Mouse (Mus musculus): Measurements from ENCODE around the gene Slc25a33.
"Not testable (repeated sequence)": the region's sequence is repeated elsewhere in the genome, so short reads cannot be mapped to it uniquely, and the experiment has no call there.

Gene Slc25a33

DNA sequence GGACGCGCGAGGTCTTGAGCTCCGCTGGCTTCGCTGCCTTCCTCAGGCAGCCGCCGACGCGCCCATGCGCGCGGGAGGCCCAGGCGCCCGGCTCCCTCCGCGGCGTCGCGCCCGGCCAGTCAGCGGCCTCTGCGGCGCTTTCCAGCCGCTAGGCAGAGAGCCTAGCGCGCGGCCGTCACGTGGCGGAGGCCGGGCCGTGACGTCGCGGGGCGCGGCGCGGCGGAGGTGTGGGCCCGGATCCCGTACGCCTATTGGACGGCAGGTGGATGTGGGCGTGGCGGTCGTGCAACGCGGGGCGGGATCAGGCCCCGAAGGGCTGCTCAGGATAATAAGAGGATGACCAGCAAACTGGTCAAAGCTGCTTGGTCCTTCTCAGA lies at the start of gene Slc25a33:
Gene Slc25a33, minus strand, starts transcription at position 184 of the 377 bp plus-strand sequence.
- peak; percentile 92 for DNase-seq (ENCODE audit: low spot score)

- DNase-seq (ENCODE audit: low spot score), result no peak
Observed at GRCm38 (mm10) chr4:149822586-149823196, 48.6 kb upstream of the Slc25a33 start.

- DNase-seq (ENCODE audit: low spot score), result no peak
Observed at GRCm38 (mm10) chr4:149822126-149822525, 48.0 kb upstream of the Slc25a33 start.

DNA sequence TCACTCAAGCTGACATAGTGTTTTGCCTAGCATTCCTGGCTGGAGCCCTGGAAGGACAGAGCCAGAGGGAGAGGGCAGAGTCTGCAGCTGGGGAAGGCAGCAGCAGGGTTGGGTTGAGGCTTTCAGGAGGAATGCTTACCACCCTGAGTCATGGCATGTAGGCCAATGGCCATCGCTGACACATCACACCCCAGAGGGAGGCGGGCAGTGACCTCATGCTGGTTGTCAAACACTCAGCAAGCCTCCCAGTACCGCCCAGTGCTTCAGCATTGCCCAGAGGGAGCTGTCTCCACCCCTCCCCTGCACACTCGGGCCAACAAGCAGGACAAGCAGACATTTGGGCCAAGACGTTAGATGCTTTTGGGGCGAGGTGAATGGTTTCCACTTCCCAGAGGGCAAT lies 46.5 kb upstream of the Slc25a33 start:
- DNase-seq (ENCODE audit: low spot score), result no peak

DNA sequence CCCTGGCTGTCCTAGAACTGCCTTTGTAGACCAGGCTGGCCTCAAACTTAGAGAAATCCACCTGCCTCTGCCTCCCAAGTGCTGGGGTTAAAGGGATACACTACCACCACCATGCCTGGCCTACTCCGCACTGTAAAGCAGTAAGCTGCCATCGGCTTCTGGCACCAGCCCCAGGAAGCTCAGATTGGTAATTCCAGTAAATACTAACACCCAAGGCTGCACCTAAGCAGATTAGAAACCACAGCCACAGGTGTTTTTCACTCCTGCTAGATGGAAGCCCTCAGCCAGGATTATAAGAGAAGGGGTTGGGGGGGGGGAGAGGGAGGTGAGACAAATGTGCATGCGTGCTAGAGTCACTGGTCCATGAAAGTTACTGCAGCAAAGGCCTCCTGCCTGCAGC lies 45.1 kb upstream of the Slc25a33 start:
- DNase-seq (ENCODE audit: low spot score), result no peak

DNA sequence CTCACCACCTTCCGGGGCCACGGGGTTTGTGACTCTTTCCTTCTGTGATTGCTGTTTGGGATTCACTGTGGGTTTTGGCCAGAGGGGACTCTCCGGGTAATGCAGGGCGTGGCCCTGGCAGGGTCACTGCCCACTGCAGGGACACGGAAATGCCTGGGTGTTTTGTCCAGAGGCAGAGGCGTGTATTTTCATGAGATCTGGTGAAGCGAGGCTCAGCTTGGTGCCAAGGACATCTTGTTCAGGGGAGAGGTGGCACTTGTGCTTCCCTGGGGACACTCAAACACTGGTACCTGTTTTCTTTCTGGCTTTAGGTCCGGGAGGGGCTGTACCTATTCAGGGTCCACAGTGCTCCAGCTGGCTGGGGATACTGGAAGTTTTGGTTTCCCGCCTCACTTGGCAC lies 42.5 kb upstream of the Slc25a33 start:
- DNase-seq (ENCODE audit: low spot score), result no peak

GRCm38 (mm10) chr4:149815586-149815985 lies 41.5 kb upstream of the Slc25a33 start:
- no peak for DNase-seq (ENCODE audit: low spot score)

DNA sequence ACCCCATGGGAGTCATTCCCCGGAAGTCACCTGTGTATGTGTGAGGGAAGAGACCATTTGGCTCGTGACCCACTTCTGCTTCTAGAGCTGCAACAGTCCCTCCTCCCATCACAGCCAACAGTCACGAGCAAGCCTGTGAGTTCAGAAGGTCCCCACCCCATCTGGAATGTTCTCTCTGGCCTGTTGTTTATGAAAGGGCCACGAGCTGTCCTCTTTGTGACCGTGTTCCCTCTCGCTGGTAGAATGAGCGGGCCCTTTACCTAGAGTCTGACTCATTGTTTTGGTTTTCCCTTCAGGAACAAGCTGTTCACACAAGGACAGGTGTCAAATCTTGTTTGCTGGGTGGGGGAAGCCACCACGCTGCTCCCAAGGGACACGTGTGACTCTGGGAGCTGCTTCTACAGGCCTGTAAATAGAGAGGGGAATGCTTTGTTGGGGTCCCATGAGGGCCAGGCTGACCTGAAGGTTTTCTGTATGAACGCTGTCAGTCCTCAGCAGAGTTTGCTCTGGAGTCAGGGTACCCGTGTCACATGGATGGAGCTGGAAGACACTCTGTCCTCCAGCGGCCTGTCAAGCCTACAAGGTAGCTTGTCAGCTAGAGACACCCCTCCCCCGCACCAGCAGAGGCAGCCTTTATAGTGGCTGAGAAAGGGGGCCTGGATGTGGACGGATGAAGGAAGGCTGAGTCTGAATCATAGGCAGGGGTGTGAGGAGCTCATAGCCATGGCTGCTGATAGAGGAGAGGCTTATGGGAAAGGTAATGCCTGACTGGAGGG lies 39.5 kb upstream of the Slc25a33 start:
- DNase-seq (ENCODE audit: low spot score), result no peak

DNA sequence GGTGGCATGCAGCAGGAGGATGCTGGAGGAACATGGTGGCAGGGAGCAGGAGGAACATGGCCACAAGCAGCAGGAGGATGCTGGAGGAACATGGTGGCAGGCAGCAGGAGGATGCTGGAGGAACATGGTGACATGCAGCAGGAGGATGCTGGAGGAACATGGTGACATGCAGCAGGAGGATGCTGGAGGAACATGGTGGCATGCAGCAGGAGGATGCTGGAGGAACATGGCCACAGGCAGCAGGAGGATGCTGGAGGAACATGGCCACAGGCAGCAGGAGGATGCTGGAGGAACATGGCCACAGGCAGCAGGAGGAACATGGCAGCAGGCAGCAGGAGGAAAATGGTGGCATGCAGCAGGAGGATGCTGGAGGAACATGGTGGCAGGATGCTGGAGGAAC lies 36.3 kb upstream of the Slc25a33 start:
- not testable (repeated sequence) for DNase-seq (ENCODE audit: low spot score)

DNA sequence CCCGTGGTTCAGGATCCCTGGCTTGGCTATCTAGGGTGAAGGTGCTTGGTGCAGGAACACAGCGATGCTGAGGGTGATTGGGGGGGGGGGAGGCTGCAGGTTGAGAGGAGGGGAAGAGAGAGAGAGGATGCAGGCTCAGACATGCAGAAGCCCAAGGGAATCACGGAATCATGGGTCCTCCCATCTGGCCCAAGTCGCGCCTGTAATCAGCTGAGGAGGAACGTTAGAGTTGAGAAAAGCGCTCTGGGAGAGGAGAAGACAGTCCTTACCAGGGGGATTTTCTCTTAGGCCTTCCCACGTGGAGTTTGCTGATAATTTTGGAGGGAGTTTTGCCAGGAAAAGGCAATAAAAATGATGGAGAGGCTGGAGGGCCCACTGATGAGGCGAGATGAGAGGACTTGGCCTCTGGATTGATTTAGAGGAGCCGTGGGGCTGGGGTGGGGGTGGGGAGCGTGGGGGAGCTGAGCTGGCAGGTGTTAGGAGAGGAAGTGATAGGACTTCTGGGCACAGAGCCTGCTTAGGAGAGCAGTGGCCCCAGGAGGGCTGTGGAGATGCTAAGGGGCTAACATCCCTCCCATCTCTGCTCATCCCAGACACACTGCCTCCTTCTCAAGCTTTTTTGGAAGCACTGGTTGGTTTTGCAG lies 34.6 kb upstream of the Slc25a33 start:
- DNase-seq (ENCODE audit: low spot score), result no peak

DNA sequence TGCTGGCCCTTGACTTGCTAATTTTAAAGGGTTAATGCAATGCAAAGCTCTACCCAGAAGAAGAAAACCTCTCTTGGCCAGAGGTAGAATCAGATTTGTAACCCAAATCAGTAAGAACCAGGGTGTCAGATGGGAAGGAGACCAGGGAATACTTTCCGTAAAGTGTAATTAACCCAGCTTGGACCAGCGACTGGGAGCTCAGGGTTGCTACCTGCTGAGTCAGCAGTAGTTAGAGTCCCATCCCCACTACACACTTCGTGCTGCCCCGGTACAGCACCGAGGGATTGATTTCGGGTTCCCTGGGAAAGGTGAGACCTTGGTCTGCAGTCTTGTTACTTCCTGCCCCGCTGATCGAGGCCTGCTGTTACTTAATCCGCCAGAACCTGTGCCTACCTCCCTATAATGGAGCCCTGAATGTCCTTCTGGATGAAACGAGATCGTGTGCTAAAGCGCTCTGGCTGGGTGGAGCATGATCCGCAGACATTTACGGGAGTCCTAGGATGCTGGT lies 34.0 kb upstream of the Slc25a33 start:
- DNase-seq (ENCODE audit: low spot score), result no peak

- DNase-seq (ENCODE audit: low spot score), result peak; percentile 72
Observed at GRCm38 (mm10) chr4:149806699-149807381, 32.8 kb upstream of the Slc25a33 start.

DNA sequence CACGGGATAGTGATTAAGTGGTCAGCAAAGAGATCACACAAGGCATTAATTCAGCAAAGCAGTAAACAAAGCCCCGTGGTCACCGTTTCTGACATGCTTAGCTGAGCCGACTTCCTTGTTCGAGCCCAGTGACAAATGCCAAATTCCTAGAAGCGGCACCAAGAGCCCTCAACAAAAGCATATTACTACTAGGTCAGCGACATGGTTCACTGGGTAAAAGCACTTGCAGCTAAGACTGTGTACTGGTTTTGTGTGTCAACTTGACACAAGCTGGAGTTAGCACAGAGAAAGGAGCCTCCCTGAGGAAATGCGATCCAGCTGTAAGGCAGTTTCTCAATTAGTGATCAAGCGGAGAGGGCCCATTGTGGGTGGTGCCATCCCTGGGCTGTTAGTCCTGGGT lies 28.2 kb upstream of the Slc25a33 start:
- no peak for DNase-seq (ENCODE audit: low spot score)

- DNase-seq (ENCODE audit: low spot score), result no peak
Observed at GRCm38 (mm10) chr4:149800576-149800975, 26.5 kb upstream of the Slc25a33 start.

DNA sequence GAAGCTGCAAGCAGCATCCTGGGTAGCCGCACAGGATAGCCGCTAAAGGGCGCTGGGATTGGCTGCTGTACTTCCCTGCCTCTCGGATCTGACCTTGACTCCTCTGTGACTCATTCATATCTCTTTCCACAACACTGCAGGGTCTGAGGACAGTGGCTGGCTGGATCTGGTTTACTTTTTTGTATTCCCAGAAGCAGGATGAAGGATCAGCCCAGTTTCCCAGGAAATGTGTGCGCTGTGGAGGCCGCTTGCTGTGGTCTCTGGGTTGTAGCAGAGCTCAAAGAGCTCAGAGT lies 26.0 kb upstream of the Slc25a33 start:
- DNase-seq (ENCODE audit: low spot score), result no peak

DNA sequence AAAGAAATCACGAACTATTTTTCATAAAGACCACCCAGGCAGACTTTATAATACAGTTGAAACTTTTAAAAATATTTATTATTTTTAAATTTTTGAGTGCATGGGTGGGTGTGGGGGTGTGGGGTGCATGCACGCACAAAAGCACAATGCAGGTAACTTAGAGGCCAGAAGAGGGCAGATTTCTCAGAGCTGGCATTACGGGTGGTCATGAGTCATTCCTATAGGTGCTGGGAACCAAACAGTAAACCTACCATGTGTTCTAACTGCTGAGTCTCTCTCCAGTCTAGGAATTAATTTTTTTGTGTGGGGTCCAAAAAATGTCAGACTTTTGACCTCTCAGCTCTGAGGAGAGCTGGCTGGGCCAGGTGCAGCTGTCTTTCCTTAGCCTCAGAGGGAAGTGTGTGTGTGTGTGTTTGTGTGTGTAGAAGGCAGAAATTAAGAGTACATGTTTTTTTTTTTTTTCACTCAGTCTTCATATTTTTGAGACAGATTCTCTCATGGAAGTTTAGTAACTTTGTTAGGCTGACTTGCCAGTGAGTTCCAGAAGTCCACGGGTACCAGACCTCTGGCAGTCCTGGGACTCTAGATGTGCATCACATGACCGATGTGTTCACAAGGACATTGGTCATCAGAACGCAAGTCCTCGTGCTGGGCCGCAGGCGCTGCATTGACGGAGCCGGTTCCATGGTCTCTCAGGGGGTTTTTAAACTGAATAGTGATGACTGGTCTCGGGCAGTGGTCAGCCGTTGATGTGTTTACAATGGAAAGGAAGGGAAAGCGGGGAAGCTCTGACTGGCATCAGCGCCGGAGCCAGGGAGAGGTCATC lies 25.5 kb upstream of the Slc25a33 start:
- no peak for DNase-seq (ENCODE audit: low spot score)

DNA sequence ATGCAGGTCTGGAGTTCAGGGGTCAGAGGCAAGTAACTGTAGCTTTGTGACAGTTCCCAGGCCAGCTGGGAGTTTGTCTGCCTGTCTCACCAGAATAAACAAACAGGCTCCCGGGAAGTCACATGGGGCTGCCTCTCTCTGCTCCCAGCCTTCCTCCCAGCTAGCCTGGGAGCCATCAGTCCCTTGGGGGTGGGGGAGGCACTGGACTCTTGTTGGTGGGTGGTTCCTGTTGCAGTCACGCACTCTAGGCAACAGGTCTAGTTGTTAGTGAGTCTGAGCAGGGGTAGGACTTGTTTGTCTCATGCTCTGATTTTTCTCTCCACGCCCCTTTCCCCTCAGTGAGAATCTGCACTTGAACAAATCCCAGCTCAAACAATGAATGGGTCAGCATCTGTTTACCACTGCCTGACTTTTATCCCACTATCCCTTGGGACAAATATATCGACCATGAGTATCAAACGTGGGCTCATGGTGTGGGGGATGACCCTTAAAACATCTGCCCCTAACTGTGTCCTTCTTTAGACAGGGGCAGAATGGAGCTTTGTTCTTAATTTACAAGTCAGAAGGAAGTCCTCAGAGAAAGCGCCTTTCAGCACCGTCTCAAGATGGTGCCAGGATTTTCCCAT lies 24.7 kb upstream of the Slc25a33 start:
- peak; percentile 82 for DNase-seq (ENCODE audit: low spot score)

- no peak for DNase-seq (ENCODE audit: low spot score)
Observed at GRCm38 (mm10) chr4:149798116-149798515, 24.0 kb upstream of the Slc25a33 start.

DNA sequence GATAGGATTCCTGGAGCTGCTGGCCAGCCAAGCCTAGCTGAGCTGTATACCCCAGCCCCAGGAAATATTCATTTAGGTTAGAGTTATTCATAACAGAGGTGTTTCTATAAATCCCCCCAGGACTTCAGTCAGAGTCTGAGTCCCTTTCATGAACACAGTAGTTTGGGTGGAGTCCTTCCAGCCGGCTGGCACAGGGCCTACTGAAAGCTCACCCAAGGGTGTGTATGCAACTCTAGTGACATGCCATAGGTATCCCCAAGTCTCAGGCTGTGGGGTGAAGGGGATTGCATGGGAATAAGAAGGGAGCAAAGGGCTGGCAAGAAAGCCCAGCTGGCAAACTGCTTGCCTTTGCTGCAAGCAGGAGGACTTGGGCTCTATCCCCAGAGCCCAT lies 23.1 kb upstream of the Slc25a33 start:
- DNase-seq (ENCODE audit: low spot score), result no peak

DNA sequence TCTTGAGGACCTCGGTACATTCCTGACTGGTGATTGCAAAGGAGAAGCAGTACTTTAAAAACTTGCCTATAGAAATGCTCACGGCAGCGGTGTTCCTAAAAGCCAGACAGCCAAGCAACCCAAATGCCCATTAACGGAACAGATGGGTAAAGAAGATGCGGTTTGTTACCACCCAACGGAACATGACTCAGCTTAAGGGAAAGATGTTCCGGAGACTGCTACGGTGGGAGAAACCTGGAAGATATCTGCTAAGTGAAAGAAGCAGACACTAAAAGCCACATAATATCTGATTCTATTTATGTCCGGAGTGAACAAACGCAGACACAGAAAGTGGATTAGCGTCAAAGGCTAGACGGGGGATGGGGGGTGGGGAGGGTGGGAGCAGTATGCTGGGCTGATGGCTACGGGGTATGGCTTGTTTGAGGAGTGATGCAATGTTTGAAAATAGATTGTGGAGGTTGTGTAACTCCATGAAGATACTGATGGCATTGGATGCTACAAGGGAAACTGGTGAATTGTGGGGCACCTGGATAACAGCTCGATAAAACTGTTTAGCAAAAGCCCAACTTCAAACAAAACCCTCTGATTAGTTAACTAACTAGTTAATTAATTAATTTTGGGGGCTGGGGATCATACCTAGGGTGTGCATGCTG lies 22.6 kb upstream of the Slc25a33 start:
- peak; percentile 53 for DNase-seq (ENCODE audit: low spot score)

DNA sequence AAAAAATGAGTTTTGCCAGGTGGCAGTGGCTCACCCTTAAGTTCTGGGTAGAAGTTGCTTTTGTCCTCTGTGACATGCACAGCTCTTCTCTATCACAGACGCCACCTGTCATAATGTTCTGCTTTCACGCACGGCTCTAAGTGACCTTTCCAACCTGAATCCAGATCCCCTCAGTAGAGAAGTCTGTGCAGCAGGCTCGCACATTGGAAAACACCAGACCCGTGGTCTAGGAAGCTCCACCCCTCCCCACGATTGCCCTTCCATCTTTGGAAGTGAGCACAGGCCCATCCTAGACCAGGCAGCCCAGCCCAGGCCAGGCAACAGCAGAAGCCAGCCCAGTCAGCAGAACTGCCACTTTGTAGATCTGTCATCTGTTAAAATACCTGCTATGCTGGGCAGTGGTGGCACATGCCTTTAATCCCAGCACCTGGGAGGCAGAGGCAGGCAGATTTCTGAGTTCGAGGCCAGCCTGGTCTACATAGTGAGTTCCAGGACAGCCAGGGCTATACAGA lies 20.9 kb upstream of the Slc25a33 start:
- DNase-seq (ENCODE audit: low spot score), result no peak
